Mouse (Mus musculus): ENCODE measurements at regions not wholly inside any gene's neighbourhood (a gene's known extent, or its start where the extent isn't known, plus 50 kb on each side); places are given as distances from the start of the nearest gene placed in this dataset.

DNA sequence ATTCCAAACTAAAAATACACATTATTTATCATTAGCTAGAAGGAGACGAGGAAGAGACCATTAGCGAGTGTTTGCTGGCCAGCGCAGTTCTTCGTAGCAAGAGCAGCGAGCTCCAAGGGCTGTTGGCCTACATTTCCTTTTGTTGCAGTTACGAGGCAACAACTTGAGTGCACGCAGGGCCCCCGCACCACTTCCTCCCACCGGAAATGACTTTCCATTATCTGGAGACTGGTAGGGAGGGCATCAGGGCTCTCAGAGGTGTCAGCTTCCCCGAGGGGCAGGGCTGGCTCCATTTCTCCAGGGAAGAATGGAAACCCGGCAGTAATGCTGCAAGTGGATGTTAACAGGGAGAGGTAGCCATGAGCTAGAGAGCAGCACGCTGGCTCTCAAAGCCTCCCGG lies 114.3 kb upstream of the Rpl38 start:
- H3K27ac ChIP-seq (ENCODE audit: insufficient read depth, low read length): no peak overlapping the region
- TF ChIP-seq POLR2A (IDR thresholded peaks at IDR 0.05; ENCODE audit: extremely low read depth, insufficient read depth, low read length) (no peak), CTCF (IDR thresholded peaks at IDR 0.05; ENCODE audit: extremely low read depth, insufficient read depth, low read length) (no peak)
- no peak overlapping the region for H3K4me3 ChIP-seq (ENCODE audit: insufficient read depth, low read length)
- no peaks in the 10 kb centered on the region for H3K4me1 ChIP-seq (ENCODE audit: control insufficient read depth, insufficient read depth, low read length)

DNA sequence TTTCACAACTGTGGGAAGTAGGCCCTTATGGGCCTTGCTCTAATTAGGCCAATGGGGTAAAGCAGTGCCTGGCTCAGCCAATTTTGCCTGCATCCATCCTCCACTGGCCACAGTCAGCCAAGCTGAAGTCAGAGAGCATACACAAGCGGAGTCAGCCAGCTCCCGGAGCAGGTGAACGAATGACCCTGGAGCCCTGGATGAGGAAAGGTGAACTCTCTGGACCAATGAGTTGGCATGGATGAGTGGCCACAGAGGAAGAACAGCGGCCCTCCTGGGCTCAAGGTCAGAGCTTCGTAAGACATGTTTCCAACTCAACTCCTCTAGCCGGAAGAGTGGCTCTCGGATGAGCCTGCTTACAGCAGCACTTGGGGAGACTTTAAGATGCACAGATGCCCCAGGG lies 116.1 kb upstream of the Rpl38 start:
- no peaks in the 10 kb centered on the region for H3K4me1 ChIP-seq (ENCODE audit: control insufficient read depth, insufficient read depth, low read length)
- H3K27ac ChIP-seq (ENCODE audit: insufficient read depth, low read length): no peak overlapping the region
- H3K4me3 ChIP-seq (ENCODE audit: insufficient read depth, low read length): no peak overlapping the region
- no peak for TF ChIP-seq POLR2A (IDR thresholded peaks at IDR 0.05; ENCODE audit: extremely low read depth, insufficient read depth, low read length)

GRCm38 (mm10) chr11:114551262-114551661 lies 117.1 kb upstream of the Rpl38 start:
- H3K4me1 ChIP-seq (ENCODE audit: control insufficient read depth, insufficient read depth, low read length): no peaks in the 10 kb centered on the region
- H3K4me3 ChIP-seq (ENCODE audit: insufficient read depth, low read length): no peak overlapping the region
- H3K27ac ChIP-seq (ENCODE audit: insufficient read depth, low read length): no peak overlapping the region
- TF ChIP-seq POLR2A (IDR thresholded peaks at IDR 0.05; ENCODE audit: extremely low read depth, insufficient read depth, low read length) (no peak), CTCF (IDR thresholded peaks at IDR 0.05; ENCODE audit: extremely low read depth, insufficient read depth, low read length) (no peak)

DNA sequence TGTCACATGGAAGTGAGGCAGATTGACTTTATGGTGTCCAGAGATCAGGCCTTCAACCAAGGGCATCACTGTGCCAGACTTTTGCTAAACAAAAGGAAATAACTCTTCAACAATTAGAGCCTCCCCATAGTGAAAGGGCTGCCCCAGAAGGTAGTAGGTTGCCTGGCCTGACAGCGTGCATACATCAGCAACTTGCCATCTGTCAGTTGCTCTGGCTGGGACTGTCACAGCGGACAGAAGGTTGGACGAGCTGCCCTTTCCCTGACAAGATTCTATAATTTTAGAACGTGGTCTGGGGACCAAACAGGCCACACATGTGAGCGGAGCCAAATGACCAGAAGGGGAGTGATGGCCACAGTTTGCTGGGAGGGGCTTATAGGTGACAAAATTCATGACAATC lies 119.7 kb upstream of the Rpl38 start:
- H3K27ac ChIP-seq (ENCODE audit: insufficient read depth, low read length): no peak overlapping the region
- no peaks in the 10 kb centered on the region for H3K4me1 ChIP-seq (ENCODE audit: control insufficient read depth, insufficient read depth, low read length)
- no peak overlapping the region for H3K4me3 ChIP-seq (ENCODE audit: insufficient read depth, low read length)
- TF ChIP-seq CTCF (IDR thresholded peaks at IDR 0.05; ENCODE audit: extremely low read depth, insufficient read depth, low read length): no peak
- no peak for TF ChIP-seq POLR2A (IDR thresholded peaks at IDR 0.05; ENCODE audit: extremely low read depth, insufficient read depth, low read length)

DNA sequence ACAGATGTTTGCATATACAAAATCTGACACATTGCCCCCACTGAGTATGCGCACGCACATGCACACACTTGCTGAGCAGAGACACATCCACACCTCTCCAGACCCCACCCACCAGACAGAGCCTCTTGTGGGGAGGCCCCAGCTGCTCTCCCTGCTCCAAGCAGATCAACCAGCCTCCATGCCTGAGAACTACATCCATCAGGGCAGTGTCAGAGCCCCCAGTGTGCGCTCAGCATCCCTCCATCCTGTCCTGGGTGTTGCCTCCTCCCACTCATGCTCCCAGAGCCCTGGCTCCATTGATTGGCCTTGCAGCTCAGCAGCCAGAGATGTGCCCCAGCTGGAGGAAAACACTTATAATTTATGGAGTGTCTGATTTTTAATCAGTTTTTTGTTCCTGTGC lies 124.1 kb upstream of the Rpl38 start:
- H3K4me1 ChIP-seq (ENCODE audit: control insufficient read depth, insufficient read depth, low read length): no peaks in the 10 kb centered on the region
- H3K27ac ChIP-seq (ENCODE audit: insufficient read depth, low read length): no peak overlapping the region
- TF ChIP-seq POLR2A (IDR thresholded peaks at IDR 0.05; ENCODE audit: extremely low read depth, insufficient read depth, low read length): no peak
- no peak for TF ChIP-seq CTCF (IDR thresholded peaks at IDR 0.05; ENCODE audit: extremely low read depth, insufficient read depth, low read length)
- no peak overlapping the region for H3K4me3 ChIP-seq (ENCODE audit: insufficient read depth, low read length)

- Histone ChIP-seq H3K4me3 (ENCODE audit: insufficient read depth, low read length) (no peak overlapping the region), H3K27ac (ENCODE audit: insufficient read depth, low read length) (no peak overlapping the region), H3K4me1 (ENCODE audit: control insufficient read depth, insufficient read depth, low read length) (no peaks in the 10 kb centered on the region)
- no peak for TF ChIP-seq CTCF (IDR thresholded peaks at IDR 0.05; ENCODE audit: extremely low read depth, insufficient read depth, low read length)
- TF ChIP-seq POLR2A (IDR thresholded peaks at IDR 0.05; ENCODE audit: extremely low read depth, insufficient read depth, low read length): no peak
Measured at GRCm38 (mm10) chr11:114542167-114542566, 126.2 kb upstream of the Rpl38 start.

DNA sequence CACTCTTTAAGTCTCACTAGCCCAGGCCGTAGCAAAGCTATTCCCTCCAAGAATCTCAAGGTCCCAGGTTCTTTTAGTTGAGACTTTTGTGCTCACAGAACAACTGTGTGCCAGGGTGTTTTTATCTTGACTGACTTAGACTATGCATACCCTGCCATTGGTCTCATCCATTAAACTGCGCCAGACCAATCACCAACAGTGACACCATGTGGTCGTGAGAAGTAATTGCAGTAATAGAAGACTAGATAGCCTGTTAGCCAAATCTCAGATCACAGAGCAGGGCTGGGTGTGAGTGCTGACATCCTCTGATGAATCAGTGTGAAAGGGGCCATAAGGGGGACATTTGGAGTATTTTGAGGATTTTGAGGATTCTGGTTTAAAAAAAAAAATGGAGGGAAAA lies 127.8 kb upstream of the Rpl38 start:
- H3K4me3 ChIP-seq (ENCODE audit: insufficient read depth, low read length): no peak overlapping the region
- TF ChIP-seq CTCF (IDR thresholded peaks at IDR 0.05; ENCODE audit: extremely low read depth, insufficient read depth, low read length): 0 out of 2 replicates have a peak, but pooled peaks have one; percentile 5
- no peak for TF ChIP-seq POLR2A (IDR thresholded peaks at IDR 0.05; ENCODE audit: extremely low read depth, insufficient read depth, low read length)
- H3K27ac ChIP-seq (ENCODE audit: insufficient read depth, low read length): no peak overlapping the region
- no peaks in the 10 kb centered on the region for H3K4me1 ChIP-seq (ENCODE audit: control insufficient read depth, insufficient read depth, low read length)

DNA sequence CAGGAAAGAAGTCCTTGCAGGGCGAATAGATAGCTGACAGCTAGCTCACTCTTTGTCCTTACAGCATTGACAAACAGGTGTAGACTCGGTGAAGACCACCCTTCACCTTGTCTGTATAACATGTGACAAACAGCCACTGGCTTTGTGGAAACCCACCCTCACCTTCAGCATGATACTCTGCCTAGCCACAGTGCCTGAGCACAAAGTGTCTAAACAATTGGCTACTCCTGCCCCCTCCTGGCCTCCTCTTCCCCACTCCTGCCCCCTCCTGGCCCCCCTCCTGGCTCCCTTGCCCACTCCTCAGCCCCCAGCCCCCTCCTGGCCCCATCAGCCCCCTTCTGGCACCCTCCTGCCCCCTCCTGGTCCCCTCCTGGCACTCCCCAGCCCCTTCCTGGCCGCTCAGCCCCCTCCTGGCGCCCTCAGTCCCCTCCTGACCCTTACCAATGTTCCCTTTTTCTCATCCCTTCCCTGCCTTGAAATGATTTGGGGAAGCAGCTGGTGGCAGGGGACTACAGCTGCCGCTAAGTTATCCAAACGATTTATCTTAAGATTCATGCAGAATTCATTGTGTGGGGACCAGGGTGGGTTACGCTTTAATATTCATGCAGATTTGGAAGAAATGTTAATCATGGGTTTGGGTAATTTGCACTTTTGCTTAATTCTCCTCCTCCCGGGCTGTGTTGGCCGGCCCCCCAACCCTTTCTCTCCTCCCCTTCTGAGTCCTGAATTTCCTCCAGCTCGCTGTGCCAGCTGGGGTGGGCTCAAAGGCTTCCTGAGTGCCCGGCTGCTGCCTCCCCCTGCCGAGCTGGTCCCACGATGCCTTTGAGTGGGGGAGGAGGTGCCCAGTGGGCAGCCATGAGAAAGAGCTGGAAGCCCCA lies 131.5 kb upstream of the Rpl38 start:
- TF ChIP-seq CTCF (IDR thresholded peaks at IDR 0.05; ENCODE audit: extremely low read depth, insufficient read depth, low read length) (no peak), POLR2A (IDR thresholded peaks at IDR 0.05; ENCODE audit: extremely low read depth, insufficient read depth, low read length) (no peak)
- Histone ChIP-seq H3K4me1 (ENCODE audit: control insufficient read depth, insufficient read depth, low read length) (no peaks in the 10 kb centered on the region), H3K27ac (ENCODE audit: insufficient read depth, low read length) (no peak overlapping the region)

GRCm38 (mm10) chr11:114535900-114536299 lies 132.4 kb upstream of the Rpl38 start:
- H3K4me1 ChIP-seq (ENCODE audit: control insufficient read depth, insufficient read depth, low read length): no peaks in the 10 kb centered on the region
- H3K27ac ChIP-seq (ENCODE audit: insufficient read depth, low read length): no peak overlapping the region
- no peak overlapping the region for H3K4me3 ChIP-seq (ENCODE audit: insufficient read depth, low read length)
- TF ChIP-seq POLR2A (IDR thresholded peaks at IDR 0.05; ENCODE audit: extremely low read depth, insufficient read depth, low read length) (no peak), CTCF (IDR thresholded peaks at IDR 0.05; ENCODE audit: extremely low read depth, insufficient read depth, low read length) (no peak)

More for the DNA sequence above, 131.5 kb upstream of the Rpl38 start:
- H3K4me3 ChIP-seq (ENCODE audit: insufficient read depth, low read length): no peak overlapping the region

- TF ChIP-seq POLR2A (IDR thresholded peaks at IDR 0.05; ENCODE audit: extremely low read depth, insufficient read depth, low read length) (no peak), CTCF (IDR thresholded peaks at IDR 0.05; ENCODE audit: extremely low read depth, insufficient read depth, low read length) (no peak)
- H3K27ac ChIP-seq (ENCODE audit: insufficient read depth, low read length): no peak overlapping the region
- H3K4me1 ChIP-seq (ENCODE audit: control insufficient read depth, insufficient read depth, low read length): no peaks in the 10 kb centered on the region
- H3K4me3 ChIP-seq (ENCODE audit: insufficient read depth, low read length): no peak overlapping the region
Measured at GRCm38 (mm10) chr11:114534436-114534835, 133.9 kb upstream of the Rpl38 start.
